Mouse (Mus musculus) MEL (cell line): Measurements from ENCODE around the gene Mrvi1. TPM values are rescaled to one million over a fixed set of nuclear protein-coding genes. Genes with fewer than 3 reads are reported as not detected.
"Not testable (repeated sequence)": the region's sequence is repeated elsewhere in the genome, so short reads cannot be mapped to it uniquely, and the experiment has no call there.

Experiments
- DNase-seq: peaks from one replicate; pipeline ENCODE4 v3.0.0; 2011; ENCODE audit warnings: low read depth, low spot score
- H3K27ac ChIP-seq: 2 replicates; pipeline ENCODE4 v1.5.1; 2012; ENCODE audit warnings: low read depth, mild to moderate bottlenecking, control low read depth, low read length, moderate library complexity; ENCODE audit not compliant: control insufficient read depth
- H3K27me3 ChIP-seq, 2 experiments: fragments of 150-350 bp in 1 of 2; sonication (generic) in 1 of 2; 2 replicates each; pipeline ENCODE4 v1.6.1; 2012; ENCODE audit warnings: low read length in 2 of 2, mild to moderate bottlenecking in 2 of 2, improper control_type of control experiment in 1 of 2, moderate library complexity in 1 of 2; ENCODE audit not compliant: insufficient read depth in 2 of 2, control insufficient read depth in 1 of 2
- H3K36me3 ChIP-seq, 2 experiments: 2 replicates each; pipeline ENCODE4 v1.6.1; 2012 to 2014; ENCODE audit warnings: low read length in 2 of 2, improper control_type of control experiment in 1 of 2, inconsistent platforms in 1 of 2, mild to moderate bottlenecking in 1 of 2; ENCODE audit not compliant: insufficient read depth in 2 of 2, control insufficient read depth in 1 of 2
- H3K4me1 ChIP-seq, 2 experiments: fragments of 150-350 bp in 1 of 2; sonication (generic) in 1 of 2; 2 replicates each; pipeline ENCODE4 v1.6.1; 2012; ENCODE audit warnings: low read length in 2 of 2, improper control_type of control experiment in 1 of 2, mild to moderate bottlenecking in 1 of 2; ENCODE audit not compliant: insufficient read depth in 2 of 2, control insufficient read depth in 1 of 2
- H3K4me3 ChIP-seq, 2 experiments: fragments of 150-350 bp in 1 of 2; sonication (generic) in 1 of 2; 2 replicates each; pipeline ENCODE4 v1.5.1; 2012; ENCODE audit warnings: low read depth in 2 of 2, low read length in 2 of 2, mild to moderate bottlenecking in 2 of 2, moderate library complexity in 2 of 2, control low read depth in 1 of 2, improper control_type of control experiment in 1 of 2; ENCODE audit not compliant: control insufficient read depth in 1 of 2, insufficient read depth in 1 of 2
- H3K79me2 ChIP-seq: 2 replicates; pipeline ENCODE4 v1.6.1; 2012; ENCODE audit warnings: mild to moderate bottlenecking, low read length, moderate library complexity; ENCODE audit not compliant: control insufficient read depth, poor library complexity, insufficient read depth
- H3K9ac ChIP-seq: 2 replicates; pipeline ENCODE4 v1.6.1; 2012; ENCODE audit warnings: low read depth, mild to moderate bottlenecking, control low read depth, low read length, moderate library complexity; ENCODE audit not compliant: control insufficient read depth, poor library complexity, severe bottlenecking
- H3K9me3 ChIP-seq: fragments of 150-350 bp; sonication (generic); replicated peaks from 2 replicates; pipeline ENCODE4 v1.6.1; 2012; ENCODE audit warnings: mild to moderate bottlenecking, low read length, improper control_type of control experiment, moderate library complexity; ENCODE audit not compliant: insufficient read depth
- CTCF ChIP-seq, 3 experiments: IDR thresholded peaks in 2 of 3; conservative IDR thresholded peaks in 1 of 3; 2 replicates each; pipeline ENCODE4 v1.5.1; 2011 to 2012; ENCODE audit warnings: low read length in 3 of 3, low read depth in 2 of 3, mild to moderate bottlenecking in 2 of 3, improper control_type of control experiment in 1 of 3, inconsistent platforms in 1 of 3, mixed read lengths in 1 of 3, moderate library complexity in 1 of 3; ENCODE audit not compliant: control insufficient read depth in 1 of 3, insufficient read depth in 1 of 3, poor library complexity in 1 of 3, severe bottlenecking in 1 of 3
- E2F4 ChIP-seq: IDR thresholded peaks from 2 replicates; pipeline ENCODE4 v1.6.1; 2011; ENCODE audit warnings: low read depth, low read length, improper control_type of control experiment, borderline replicate concordance
- ELF1 ChIP-seq: IDR thresholded peaks from 2 replicates; pipeline ENCODE4 v1.6.1; 2014; ENCODE audit warnings: low read depth, mild to moderate bottlenecking, inconsistent platforms, low read length, improper control_type of control experiment, moderate library complexity
- ETS1 ChIP-seq: IDR thresholded peaks from 2 replicates; pipeline ENCODE4 v1.6.1; 2012; ENCODE audit warnings: low read depth, mild to moderate bottlenecking, inconsistent platforms, low read length, improper control_type of control experiment, moderate library complexity
- GABPA ChIP-seq: IDR thresholded peaks from 2 replicates; pipeline ENCODE4 v1.6.1; 2012; ENCODE audit warnings: low read depth, mild to moderate bottlenecking, inconsistent platforms, low read length, improper control_type of control experiment, moderate library complexity
- JUND ChIP-seq: IDR thresholded peaks from 2 replicates; pipeline ENCODE4 v1.6.1; 2011; ENCODE audit warnings: low read depth, mild to moderate bottlenecking, improper control_type of control experiment, low read length
- KAT2A ChIP-seq: conservative IDR thresholded peaks from 2 replicates; pipeline ENCODE4 v1.6.1; 2012; ENCODE audit warnings: low read depth, low read length, improper control_type of control experiment, inconsistent platforms
- MAFK ChIP-seq: IDR thresholded peaks from 2 replicates; pipeline ENCODE4 v1.6.1; 2011; ENCODE audit warnings: low read depth, mild to moderate bottlenecking, low read length, improper control_type of control experiment, borderline replicate concordance
- MEF2A ChIP-seq: IDR thresholded peaks from 2 replicates; pipeline ENCODE4 v1.6.1; 2014; ENCODE audit warnings: low read depth, mild to moderate bottlenecking, inconsistent platforms, low read length, improper control_type of control experiment; ENCODE audit not compliant: poor library complexity, insufficient replicate concordance, severe bottlenecking; ENCODE audit errors: extremely low read depth
- MXI1 ChIP-seq: IDR thresholded peaks from 2 replicates; pipeline ENCODE4 v1.6.1; 2011; ENCODE audit warnings: mild to moderate bottlenecking, low read depth, low read length, improper control_type of control experiment
- NRF1 ChIP-seq: IDR thresholded peaks from 2 replicates; pipeline ENCODE4 v1.6.1; 2014; ENCODE audit warnings: low read depth, mild to moderate bottlenecking, inconsistent platforms, low read length, improper control_type of control experiment, moderate library complexity; ENCODE audit not compliant: poor library complexity, insufficient read depth, severe bottlenecking
- POLR2AphosphoS5 ChIP-seq: IDR thresholded peaks from 2 replicates; pipeline ENCODE4 v1.6.1; 2012; ENCODE audit warnings: low read depth, borderline replicate concordance, mild to moderate bottlenecking, inconsistent platforms, low read length, moderate library complexity, mixed read lengths
- RAD21 ChIP-seq: IDR thresholded peaks from 2 replicates; pipeline ENCODE4 v1.6.1; 2011; ENCODE audit warnings: mild to moderate bottlenecking, low read depth, low read length, improper control_type of control experiment
- RCOR1 ChIP-seq: IDR thresholded peaks from 2 replicates; pipeline ENCODE4 v1.6.1; 2012; ENCODE audit warnings: low read depth, mild to moderate bottlenecking, inconsistent platforms, low read length, improper control_type of control experiment
- USF2 ChIP-seq, 2 experiments: IDR thresholded peaks; 2 replicates each; pipeline ENCODE4 v1.6.1; 2011 to 2012; ENCODE audit warnings: improper control_type of control experiment in 2 of 2, low read length in 2 of 2, borderline replicate concordance in 1 of 2, inconsistent platforms in 1 of 2, low read depth in 1 of 2, mild to moderate bottlenecking in 1 of 2; ENCODE audit not compliant: insufficient read depth in 1 of 2
- ZNF384 ChIP-seq: IDR thresholded peaks from 2 replicates; pipeline ENCODE4 v1.6.1; 2012; ENCODE audit warnings: low read depth, mild to moderate bottlenecking, inconsistent platforms, low read length, improper control_type of control experiment
- polyA plus RNA-seq, 2 experiments: library from polyadenylated mRNA; stranded (reverse) in 1 of 2; unstranded in 1 of 2; fragments of >175 nt in 1 of 2; fragments of >200 nt in 1 of 2; gene quantifications; 2 replicates each; pipeline versions ENCODE4 v1.2.1 to v1.2.4; 2012; ENCODE audit warnings: low replicate concordance in 2 of 2, low read depth in 1 of 2; ENCODE audit not compliant: insufficient read length in 2 of 2, insufficient read depth in 1 of 2, missing spikeins in 1 of 2
- total RNA-seq: library from RNA; depleted of rRNA; stranded (reverse); fragments of 300-350 nt; gene quantifications from 2 replicates; pipeline ENCODE4 v1.2.3, GENCODE M21; 2012

Mrvi1 gene
- total and polyA plus RNA-seq, 3 experiments = 0.19 to 0.92 TPM; not detected in 1

DNA sequence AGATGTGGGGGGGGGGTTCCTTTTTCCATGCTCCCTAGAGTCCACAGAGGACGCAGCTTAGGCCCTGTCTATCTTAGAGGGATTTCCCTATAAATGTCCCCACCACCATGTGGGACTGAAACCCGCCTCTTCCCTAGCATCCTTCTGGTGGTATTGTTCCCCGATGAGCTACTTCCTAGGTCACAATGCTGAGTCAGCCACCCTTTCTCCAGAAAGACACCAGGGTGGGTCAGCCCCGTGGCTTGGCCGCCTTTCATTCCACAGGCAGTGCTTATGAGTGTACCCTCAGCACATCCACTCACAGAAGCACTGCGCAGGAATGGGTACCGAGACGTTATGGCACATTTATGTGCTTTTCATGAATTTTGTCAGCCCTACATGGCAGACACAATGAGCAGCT, 85.1 kb downstream of the Mrvi1 start:
- H3K27ac ChIP-seq = no peak overlapping the region
- no peak overlapping the region for H3K4me3 ChIP-seq
- no peaks in the 10 kb centered on the region for H3K4me1 ChIP-seq
- H3K36me3 ChIP-seq = no peaks in the 10 kb centered on the region
- no peaks in the 10 kb centered on the region; a peak in 1 of 4 replicates for H3K27me3 ChIP-seq
- DNase-seq = no peak
- TF ChIP-seq CTCF (IDR thresholded peaks at IDR 0.05 in 2 of 3, conservative IDR thresholded peaks at IDR 0.05 in 1 of 3; ENCODE audit: control insufficient read depth in 1 of 3, insufficient read depth in 1 of 3, low read depth in 2 of 3, low read length in 3 of 3, poor library complexity in 1 of 3, severe bottlenecking in 1 of 3) (no peak), USF2 (IDR thresholded peaks at IDR 0.05; ENCODE audit: borderline replicate concordance in 1 of 2, insufficient read depth in 1 of 2, low read depth in 1 of 2, low read length in 2 of 2) (no peak), NRF1 (no peak), POLR2AphosphoS5 (no peak), ETS1 (no peak), RCOR1 (no peak), MEF2A (no peak), RAD21 (no peak), E2F4 (no peak), KAT2A (no peak), GABPA (no peak)
- H3K9me3 ChIP-seq = no peaks in the 10 kb centered on the region
- no peak overlapping the region for H3K9ac ChIP-seq
- no peaks in the 10 kb centered on the region for H3K79me2 ChIP-seq

GRCm38 (mm10) chr7:110896453-110896852, 85.8 kb downstream of the Mrvi1 start:
- no peaks in the 10 kb centered on the region for H3K79me2 ChIP-seq
- H3K4me1 ChIP-seq = no peaks in the 10 kb centered on the region
- peaks cover 2% of the 10 kb centered on the region in 2 experiments; a peak in 2 of 4 replicates for H3K27me3 ChIP-seq
- no peak for TF ChIP-seq ELF1
- TF ChIP-seq MXI1 = no peak
- TF ChIP-seq ZNF384 = no peak
- TF ChIP-seq JUND = no peak
- no peak for TF ChIP-seq MAFK
- no peak for TF ChIP-seq USF2 (IDR thresholded peaks at IDR 0.05; ENCODE audit: borderline replicate concordance in 1 of 2, insufficient read depth in 1 of 2, low read depth in 1 of 2, low read length in 2 of 2)
- TF ChIP-seq CTCF (IDR thresholded peaks at IDR 0.05 in 2 of 3, conservative IDR thresholded peaks at IDR 0.05 in 1 of 3; ENCODE audit: control insufficient read depth in 1 of 3, insufficient read depth in 1 of 3, low read depth in 2 of 3, low read length in 3 of 3, poor library complexity in 1 of 3, severe bottlenecking in 1 of 3) = no peak
- TF ChIP-seq RCOR1 = no peak
- no peak overlapping the region for H3K4me3 ChIP-seq
- H3K36me3 ChIP-seq = no peaks in the 10 kb centered on the region
- no peak overlapping the region for H3K27ac ChIP-seq
- H3K9ac ChIP-seq = no peak overlapping the region
- DNase-seq = no peak
- H3K9me3 ChIP-seq = no peaks in the 10 kb centered on the region

DNA sequence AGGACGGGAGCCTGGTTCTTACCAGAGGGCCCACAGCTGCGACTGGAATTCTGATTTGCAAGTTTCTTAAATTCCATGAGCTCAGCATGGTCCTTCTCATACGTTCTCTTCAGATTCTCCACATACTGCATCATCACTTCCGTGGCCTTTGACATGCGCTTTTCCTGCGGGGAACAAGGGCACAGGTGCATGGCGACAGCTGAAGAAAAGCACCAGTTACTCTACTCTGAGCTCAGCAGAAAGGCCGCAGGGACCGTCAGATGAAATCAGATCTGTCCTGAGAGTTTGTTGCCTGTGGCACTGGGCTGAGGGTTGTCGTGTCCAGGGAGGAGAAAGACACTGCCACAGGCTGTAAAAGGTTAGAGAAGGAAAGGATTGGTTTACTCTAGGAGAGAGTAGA, 86.5 kb downstream of the Mrvi1 start:
- H3K4me1 ChIP-seq, H3K36me3 ChIP-seq, H3K27ac ChIP-seq, H3K27me3 ChIP-seq, H3K79me2 ChIP-seq, H3K4me3 ChIP-seq, H3K9me3 ChIP-seq, H3K9ac ChIP-seq, DNase-seq: not testable (repeated sequence)
